Mouse (Mus musculus) MEL (cell line): ENCODE measurements around the gene Iqsec1. TPM values are rescaled to one million over a fixed set of nuclear protein-coding genes. Genes with fewer than 3 reads are reported as not detected.

Source experiments
- DNase-seq: peaks from one replicate; pipeline ENCODE4 v3.0.0; 2011; ENCODE audit warnings: low read depth, low spot score
- H3K27ac ChIP-seq: 2 replicates; pipeline ENCODE4 v1.5.1; 2012; ENCODE audit warnings: low read depth, mild to moderate bottlenecking, control low read depth, low read length, moderate library complexity; ENCODE audit not compliant: control insufficient read depth
- H3K27me3 ChIP-seq, 2 experiments: fragments of 150-350 bp in 1 of 2; sonication (generic) in 1 of 2; 2 replicates each; pipeline ENCODE4 v1.6.1; 2012; ENCODE audit warnings: low read length in 2 of 2, mild to moderate bottlenecking in 2 of 2, improper control_type of control experiment in 1 of 2, moderate library complexity in 1 of 2; ENCODE audit not compliant: insufficient read depth in 2 of 2, control insufficient read depth in 1 of 2
- H3K36me3 ChIP-seq, 2 experiments: 2 replicates each; pipeline ENCODE4 v1.6.1; 2012 to 2014; ENCODE audit warnings: low read length in 2 of 2, improper control_type of control experiment in 1 of 2, inconsistent platforms in 1 of 2, mild to moderate bottlenecking in 1 of 2; ENCODE audit not compliant: insufficient read depth in 2 of 2, control insufficient read depth in 1 of 2
- H3K4me1 ChIP-seq, 2 experiments: fragments of 150-350 bp in 1 of 2; sonication (generic) in 1 of 2; 2 replicates each; pipeline ENCODE4 v1.6.1; 2012; ENCODE audit warnings: low read length in 2 of 2, improper control_type of control experiment in 1 of 2, mild to moderate bottlenecking in 1 of 2; ENCODE audit not compliant: insufficient read depth in 2 of 2, control insufficient read depth in 1 of 2
- H3K4me3 ChIP-seq, 2 experiments: fragments of 150-350 bp in 1 of 2; sonication (generic) in 1 of 2; 2 replicates each; pipeline ENCODE4 v1.5.1; 2012; ENCODE audit warnings: low read depth in 2 of 2, low read length in 2 of 2, mild to moderate bottlenecking in 2 of 2, moderate library complexity in 2 of 2, control low read depth in 1 of 2, improper control_type of control experiment in 1 of 2; ENCODE audit not compliant: control insufficient read depth in 1 of 2, insufficient read depth in 1 of 2
- H3K79me2 ChIP-seq: 2 replicates; pipeline ENCODE4 v1.6.1; 2012; ENCODE audit warnings: mild to moderate bottlenecking, low read length, moderate library complexity; ENCODE audit not compliant: control insufficient read depth, poor library complexity, insufficient read depth
- H3K9ac ChIP-seq: 2 replicates; pipeline ENCODE4 v1.6.1; 2012; ENCODE audit warnings: low read depth, mild to moderate bottlenecking, control low read depth, low read length, moderate library complexity; ENCODE audit not compliant: control insufficient read depth, poor library complexity, severe bottlenecking
- H3K9me3 ChIP-seq: fragments of 150-350 bp; sonication (generic); replicated peaks from 2 replicates; pipeline ENCODE4 v1.6.1; 2012; ENCODE audit warnings: mild to moderate bottlenecking, low read length, improper control_type of control experiment, moderate library complexity; ENCODE audit not compliant: insufficient read depth
- BHLHE40 ChIP-seq: IDR thresholded peaks from 2 replicates; pipeline ENCODE4 v1.6.1; 2012; ENCODE audit warnings: low read depth, mild to moderate bottlenecking, inconsistent platforms, low read length, improper control_type of control experiment, borderline replicate concordance
- CTCF ChIP-seq, 3 experiments: IDR thresholded peaks in 2 of 3; conservative IDR thresholded peaks in 1 of 3; 2 replicates each; pipeline ENCODE4 v1.5.1; 2011 to 2012; ENCODE audit warnings: low read length in 3 of 3, low read depth in 2 of 3, mild to moderate bottlenecking in 2 of 3, improper control_type of control experiment in 1 of 3, inconsistent platforms in 1 of 3, mixed read lengths in 1 of 3, moderate library complexity in 1 of 3; ENCODE audit not compliant: control insufficient read depth in 1 of 3, insufficient read depth in 1 of 3, poor library complexity in 1 of 3, severe bottlenecking in 1 of 3
- EP300 ChIP-seq, 2 experiments: IDR thresholded peaks; 2 replicates each; pipeline ENCODE4 v1.6.1; 2011; ENCODE audit warnings: improper control_type of control experiment in 2 of 2, low read length in 2 of 2, low read depth in 1 of 2, mild to moderate bottlenecking in 1 of 2
- HCFC1 ChIP-seq: IDR thresholded peaks from 2 replicates; pipeline ENCODE4 v1.6.1; 2012; ENCODE audit warnings: low read depth, mild to moderate bottlenecking, inconsistent platforms, low read length, improper control_type of control experiment, moderate library complexity
- JUND ChIP-seq: IDR thresholded peaks from 2 replicates; pipeline ENCODE4 v1.6.1; 2011; ENCODE audit warnings: low read depth, mild to moderate bottlenecking, improper control_type of control experiment, low read length
- MAX ChIP-seq: IDR thresholded peaks from 2 replicates; pipeline ENCODE4 v1.6.1; 2011; ENCODE audit warnings: low read length, improper control_type of control experiment
- MEF2A ChIP-seq: IDR thresholded peaks from 2 replicates; pipeline ENCODE4 v1.6.1; 2014; ENCODE audit warnings: low read depth, mild to moderate bottlenecking, inconsistent platforms, low read length, improper control_type of control experiment; ENCODE audit not compliant: poor library complexity, insufficient replicate concordance, severe bottlenecking; ENCODE audit errors: extremely low read depth
- MXI1 ChIP-seq: IDR thresholded peaks from 2 replicates; pipeline ENCODE4 v1.6.1; 2011; ENCODE audit warnings: mild to moderate bottlenecking, low read depth, low read length, improper control_type of control experiment
- NELFE ChIP-seq: IDR thresholded peaks from 2 replicates; pipeline ENCODE4 v1.6.1; 2011; ENCODE audit warnings: low read depth, low read length, improper control_type of control experiment
- POLR2AphosphoS5 ChIP-seq: IDR thresholded peaks from 2 replicates; pipeline ENCODE4 v1.6.1; 2012; ENCODE audit warnings: low read depth, borderline replicate concordance, mild to moderate bottlenecking, inconsistent platforms, low read length, moderate library complexity, mixed read lengths
- TBP ChIP-seq: IDR thresholded peaks from 2 replicates; pipeline ENCODE4 v1.8.0; 2011; ENCODE audit warnings: low read depth, low read length, improper control_type of control experiment
- UBTF ChIP-seq: IDR thresholded peaks from 2 replicates; pipeline ENCODE4 v1.6.1; 2012; ENCODE audit warnings: low read depth, mild to moderate bottlenecking, inconsistent platforms, low read length, improper control_type of control experiment, moderate library complexity, borderline replicate concordance; ENCODE audit not compliant: insufficient read depth
- USF2 ChIP-seq, 2 experiments: IDR thresholded peaks; 2 replicates each; pipeline ENCODE4 v1.6.1; 2011 to 2012; ENCODE audit warnings: improper control_type of control experiment in 2 of 2, low read length in 2 of 2, borderline replicate concordance in 1 of 2, inconsistent platforms in 1 of 2, low read depth in 1 of 2, mild to moderate bottlenecking in 1 of 2; ENCODE audit not compliant: insufficient read depth in 1 of 2
- polyA plus RNA-seq, 2 experiments: library from polyadenylated mRNA; stranded (reverse) in 1 of 2; unstranded in 1 of 2; fragments of >175 nt in 1 of 2; fragments of >200 nt in 1 of 2; gene quantifications; 2 replicates each; pipeline versions ENCODE4 v1.2.1 to v1.2.4; 2012; ENCODE audit warnings: low replicate concordance in 2 of 2, low read depth in 1 of 2; ENCODE audit not compliant: insufficient read length in 2 of 2, insufficient read depth in 1 of 2, missing spikeins in 1 of 2
- total RNA-seq: library from RNA; depleted of rRNA; stranded (reverse); fragments of 300-350 nt; gene quantifications from 2 replicates; pipeline ENCODE4 v1.2.3, GENCODE M21; 2012

Iqsec1 gene
- total and polyA plus RNA-seq, 3 experiments, result 14.8 to 73.4 (median 30.8) TPM

GRCm38 (mm10) chr6:90761301-90762056 lies 227.0 kb downstream of the Iqsec1 start:
- H3K27me3 ChIP-seq, result no peaks in the 10 kb centered on the region
- H3K36me3 ChIP-seq, result peaks cover 0 to 21% of the 10 kb centered on the region in 2 experiments; a peak in 2 of 4 replicates
- H3K9me3 ChIP-seq, result no peaks in the 10 kb centered on the region
- peaks cover 12 to 43% of the 10 kb centered on the region in 2 experiments for H3K4me1 ChIP-seq
- no peak overlapping the region for H3K9ac ChIP-seq
- no peak overlapping the region for H3K4me3 ChIP-seq
- H3K27ac ChIP-seq, result no peak overlapping the region
- TF ChIP-seq EP300 (IDR thresholded peaks at IDR 0.05; ENCODE audit: low read depth in 1 of 2, low read length in 2 of 2), result no peak
- no peak for TF ChIP-seq HCFC1
- TF ChIP-seq POLR2AphosphoS5, result no peak
- no peak for TF ChIP-seq TBP
- TF ChIP-seq NELFE, result no peak
- no peak for TF ChIP-seq JUND
- TF ChIP-seq BHLHE40, result no peak
- no peak for TF ChIP-seq UBTF
- no peak for TF ChIP-seq CTCF (IDR thresholded peaks at IDR 0.05 in 2 of 3, conservative IDR thresholded peaks at IDR 0.05 in 1 of 3; ENCODE audit: control insufficient read depth in 1 of 3, insufficient read depth in 1 of 3, low read depth in 2 of 3, low read length in 3 of 3, poor library complexity in 1 of 3, severe bottlenecking in 1 of 3)
- TF ChIP-seq MEF2A, result no peak
- DNase-seq, result no peak
- no peaks in the 10 kb centered on the region for H3K79me2 ChIP-seq

- Histone ChIP-seq H3K79me2 (no peaks in the 10 kb centered on the region; the same call in 1 of the 2 replicates), H3K4me3 (no peak overlapping the region), H3K36me3 (peaks cover 0 to 23% of the 10 kb centered on the region in 2 experiments; a peak in 2 of 4 replicates), H3K27ac (no peak overlapping the region; the same call in 1 of the 2 replicates), H3K4me1 (peaks cover 12 to 46% of the 10 kb centered on the region in 2 experiments), H3K9ac (0 out of 2 replicates have a peak overlapping the region, but pooled peaks have one; percentile 21), H3K9me3 (no peaks in the 10 kb centered on the region), H3K27me3 (no peaks in the 10 kb centered on the region)
- DNase-seq, result peak; percentile 55
- no peak for TF ChIP-seq USF2 (IDR thresholded peaks at IDR 0.05; ENCODE audit: borderline replicate concordance in 1 of 2, insufficient read depth in 1 of 2, low read depth in 1 of 2, low read length in 2 of 2)
- TF ChIP-seq MXI1, result no peak
- TF ChIP-seq MAX, result no peak
Measured at GRCm38 (mm10) chr6:90760886-90761285, 227.6 kb downstream of the Iqsec1 start.
